Mouse (Mus musculus): ENCODE results near the gene Fxr2.
A peak's percentile ranks its signal among the peaks of the same experiment; 100 is the strongest.

The Fxr2 gene

GRCm38 (mm10) chr11:69661221-69661881, 28.6 kb downstream of the Fxr2 start:
- DNase-seq = no peak

- peak; percentile 94 to 97 for DNase-seq
These were observed 29.6 kb downstream of the Fxr2 start, which contains the start of gene Mpdu1 for GRCm38 (mm10) chr11:69662213-69662966. Gene Mpdu1, minus strand, starts transcription at chr11:69662642.

GRCm38 (mm10) chr11:69662967-69663671, 30.3 kb downstream of the Fxr2 start:
- no peak for DNase-seq

GRCm38 (mm10) chr11:69663795-69664194, 31.0 kb downstream of the Fxr2 start:
- no peak for DNase-seq

GRCm38 (mm10) chr11:69664841-69665240, 32.1 kb downstream of the Fxr2 start:
- no peak for DNase-seq

- peak in 1 of 2 experiments; percentile 23 for DNase-seq
These were observed 32.7 kb downstream of the Fxr2 start for GRCm38 (mm10) chr11:69665457-69665960.

- DNase-seq = peak; percentile 55 to 63
These were observed 33.3 kb downstream of the Fxr2 start, which contains the start of gene Cd68 for GRCm38 (mm10) chr11:69665961-69666664. Gene Cd68, minus strand, starts transcription at chr11:69666153.

- no peak for DNase-seq
These were observed 33.8 kb downstream of the Fxr2 start for GRCm38 (mm10) chr11:69666665-69667005.

- DNase-seq = peak; percentile 97 to 98
These were observed 38.3 kb downstream of the Fxr2 start for GRCm38 (mm10) chr11:69670786-69671725.

- no peak for DNase-seq
These were observed 38.9 kb downstream of the Fxr2 start for GRCm38 (mm10) chr11:69671726-69672124.

- peak; percentile 100 for DNase-seq
These were observed 39.5 kb downstream of the Fxr2 start, which contains the start of gene Eif4a1 for GRCm38 (mm10) chr11:69672211-69672706. Gene Eif4a1, minus strand, starts transcription at chr11:69672423.

- no peak for DNase-seq
These were observed 46.4 kb downstream of the Fxr2 start for GRCm38 (mm10) chr11:69679144-69679543.

GRCm38 (mm10) chr11:69680136-69680855, 47.5 kb downstream of the Fxr2 start:
- no peak for DNase-seq

- DNase-seq = peak; percentile 98 to 99
These were observed 48.8 kb downstream of the Fxr2 start, which contains the start of gene Senp3 for GRCm38 (mm10) chr11:69681314-69682208. Gene Senp3, minus strand, starts transcription at chr11:69682084.

GRCm38 (mm10) chr11:69682209-69682839, 49.5 kb downstream of the Fxr2 start:
- DNase-seq = no peak

- DNase-seq = peak; percentile 95
These were observed 50.2 kb downstream of the Fxr2 start for GRCm38 (mm10) chr11:69682840-69683533.

GRCm38 (mm10) chr11:69683576-69683975, 50.8 kb downstream of the Fxr2 start:
- no peak for DNase-seq

GRCm38 (mm10) chr11:69684128-69684745, 51.4 kb downstream of the Fxr2 start:
- DNase-seq = no peak
